Mouse (Mus musculus): ENCODE measurements around the gene Tex50. TPM values are rescaled to one million over a fixed set of nuclear protein-coding genes. Genes with fewer than 3 reads are reported as not detected.
"Not testable (repeated sequence)": the region's sequence is repeated elsewhere in the genome, so short reads cannot be mapped to it uniquely, and the experiment has no call there.

The Tex50 gene
- not detected in 2 replicates for polyA plus RNA-seq (2014; fragmentation: Nextera tagmentation; extraction: Ambion mirVana)

GRCm38 (mm10) chr1:161159214-161159613, at the start of gene Tex50:
Gene Tex50 (minus strand): TSS chr1:161159314.
- Histone ChIP-seq H3K9me3 (ENCODE audit: control insufficient read depth, low read length) (no peaks in the 10 kb centered on the region), H3K4me2 (ENCODE audit: low read depth) (no peak within 1 kb of the TSS), H3K27me3 (ENCODE audit: control insufficient read depth, insufficient read depth, low read length) (no peaks in the 10 kb centered on the region), H3K9ac (ENCODE audit: low read length) (no peak within 1 kb of the TSS), H3K4me1 (ENCODE audit: control insufficient read depth, insufficient read depth, low read length) (no peaks in the 10 kb centered on the region), H3K36me3 (ENCODE audit: control insufficient read depth, insufficient read depth, low read length) (no peaks in the 10 kb centered on the region), H3K4me3 (ENCODE audit: low read depth, low read length) (no peak within 1 kb of the TSS), H3K27ac (ENCODE audit: low read depth, low read length) (no peak within 1 kb of the TSS)
- WGBS = 86% methylated on average over 3 of the region's 3 CpGs
- ATAC-seq (ENCODE audit: insufficient read depth, low FRiP score, low TSS enrichment) (no peak), DNase-seq (ENCODE audit: low spot score) (no peak)

- H3K36me3 ChIP-seq (ENCODE audit: control insufficient read depth, insufficient read depth, low read length) = no peaks in the 10 kb centered on the region
- no peaks in the 10 kb centered on the region for H3K9me3 ChIP-seq (ENCODE audit: control insufficient read depth, low read length)
- DNase-seq (ENCODE audit: low spot score) (no peak), ATAC-seq (ENCODE audit: insufficient read depth, low FRiP score, low TSS enrichment) (no peak)
- H3K27ac ChIP-seq (ENCODE audit: low read depth, low read length) = no peak overlapping the region
- 73% methylated on average over 5 of the region's 5 CpGs for WGBS
- H3K4me2 ChIP-seq (ENCODE audit: low read depth) = no peak overlapping the region
- H3K4me1 ChIP-seq (ENCODE audit: control insufficient read depth, insufficient read depth, low read length) = no peaks in the 10 kb centered on the region
- no peak overlapping the region for H3K4me3 ChIP-seq (ENCODE audit: low read depth, low read length)
- H3K9ac ChIP-seq (ENCODE audit: low read length) = no peak overlapping the region
- H3K27me3 ChIP-seq (ENCODE audit: control insufficient read depth, insufficient read depth, low read length) = no peaks in the 10 kb centered on the region
Measured at GRCm38 (mm10) chr1:161199856-161200255, 40.7 kb upstream of the Tex50 start.

GRCm38 (mm10) chr1:161196364-161196763, 37.2 kb upstream of the Tex50 start:
- not testable (repeated sequence) for H3K36me3 ChIP-seq (ENCODE audit: control insufficient read depth, insufficient read depth, low read length); H3K27ac ChIP-seq (ENCODE audit: low read depth, low read length); DNase-seq (ENCODE audit: low spot score); H3K9me3 ChIP-seq (ENCODE audit: control insufficient read depth, low read length); ATAC-seq (ENCODE audit: insufficient read depth, low FRiP score, low TSS enrichment); H3K27me3 ChIP-seq (ENCODE audit: control insufficient read depth, insufficient read depth, low read length); H3K9ac ChIP-seq (ENCODE audit: low read length); H3K4me1 ChIP-seq (ENCODE audit: control insufficient read depth, insufficient read depth, low read length); H3K4me3 ChIP-seq (ENCODE audit: low read depth, low read length)
- 62% methylated on average over 11 of the region's 11 CpGs for WGBS
- peak overlapping the region; percentile 70 for H3K4me2 ChIP-seq (ENCODE audit: low read depth)

GRCm38 (mm10) chr1:161195541-161196351, 36.6 kb upstream of the Tex50 start:
- Histone ChIP-seq H3K36me3 (ENCODE audit: control insufficient read depth, insufficient read depth, low read length) (no peaks in the 10 kb centered on the region), H3K9ac (ENCODE audit: low read length) (peak overlapping the region; percentile 49), H3K4me2 (ENCODE audit: low read depth) (peak overlapping the region; percentile 70), H3K27ac (ENCODE audit: low read depth, low read length) (no peak overlapping the region), H3K9me3 (ENCODE audit: control insufficient read depth, low read length) (no peaks in the 10 kb centered on the region), H3K4me1 (ENCODE audit: control insufficient read depth, insufficient read depth, low read length) (no peaks in the 10 kb centered on the region), H3K4me3 (ENCODE audit: low read depth, low read length) (peak overlapping the region; percentile 48), H3K27me3 (ENCODE audit: control insufficient read depth, insufficient read depth, low read length) (no peaks in the 10 kb centered on the region)
- DNase-seq (ENCODE audit: low spot score) (peak; percentile 79), ATAC-seq (ENCODE audit: insufficient read depth, low FRiP score, low TSS enrichment) (peak; percentile 98)
- under 1% methylated on average over 16 of the region's 16 CpGs for WGBS

- 80% methylated on average over 9 of the region's 9 CpGs for WGBS
- DNase-seq (ENCODE audit: low spot score) = no peak
- H3K27me3 ChIP-seq (ENCODE audit: control insufficient read depth, insufficient read depth, low read length) = no peaks in the 10 kb centered on the region
- ATAC-seq (ENCODE audit: insufficient read depth, low FRiP score, low TSS enrichment) = no peak
- no peak overlapping the region for H3K4me3 ChIP-seq (ENCODE audit: low read depth, low read length)
- no peaks in the 10 kb centered on the region for H3K9me3 ChIP-seq (ENCODE audit: control insufficient read depth, low read length)
- no peak overlapping the region for H3K9ac ChIP-seq (ENCODE audit: low read length)
- no peak overlapping the region for H3K4me2 ChIP-seq (ENCODE audit: low read depth)
- no peaks in the 10 kb centered on the region for H3K4me1 ChIP-seq (ENCODE audit: control insufficient read depth, insufficient read depth, low read length)
- no peaks in the 10 kb centered on the region for H3K36me3 ChIP-seq (ENCODE audit: control insufficient read depth, insufficient read depth, low read length)
- H3K27ac ChIP-seq (ENCODE audit: low read depth, low read length) = no peak overlapping the region
Measured at GRCm38 (mm10) chr1:161190253-161190910, 31.3 kb upstream of the Tex50 start.

GRCm38 (mm10) chr1:161185431-161185830, 26.3 kb upstream of the Tex50 start:
- Histone ChIP-seq H3K4me2 (ENCODE audit: low read depth) (no peak overlapping the region), H3K4me3 (ENCODE audit: low read depth, low read length) (no peak overlapping the region), H3K36me3 (ENCODE audit: control insufficient read depth, insufficient read depth, low read length) (no peaks in the 10 kb centered on the region), H3K9me3 (ENCODE audit: control insufficient read depth, low read length) (no peaks in the 10 kb centered on the region), H3K9ac (ENCODE audit: low read length) (no peak overlapping the region), H3K27me3 (ENCODE audit: control insufficient read depth, insufficient read depth, low read length) (no peaks in the 10 kb centered on the region), H3K27ac (ENCODE audit: low read depth, low read length) (no peak overlapping the region), H3K4me1 (ENCODE audit: control insufficient read depth, insufficient read depth, low read length) (no peaks in the 10 kb centered on the region)
- DNase-seq (ENCODE audit: low spot score) (no peak), ATAC-seq (ENCODE audit: insufficient read depth, low FRiP score, low TSS enrichment) (no peak)
- 87% methylated on average over 3 of the region's 3 CpGs for WGBS

GRCm38 (mm10) chr1:161183677-161184076, 24.6 kb upstream of the Tex50 start:
- H3K4me3 ChIP-seq (ENCODE audit: low read depth, low read length) = no peak overlapping the region
- no peak overlapping the region for H3K9ac ChIP-seq (ENCODE audit: low read length)
- H3K27me3 ChIP-seq (ENCODE audit: control insufficient read depth, insufficient read depth, low read length) = no peaks in the 10 kb centered on the region
- no peaks in the 10 kb centered on the region for H3K36me3 ChIP-seq (ENCODE audit: control insufficient read depth, insufficient read depth, low read length)
- 58% methylated on average over 9 of the region's 9 CpGs for WGBS
- no peaks in the 10 kb centered on the region for H3K9me3 ChIP-seq (ENCODE audit: control insufficient read depth, low read length)
- no peaks in the 10 kb centered on the region for H3K4me1 ChIP-seq (ENCODE audit: control insufficient read depth, insufficient read depth, low read length)
- no peak overlapping the region for H3K4me2 ChIP-seq (ENCODE audit: low read depth)
- no peak for ATAC-seq (ENCODE audit: insufficient read depth, low FRiP score, low TSS enrichment)
- H3K27ac ChIP-seq (ENCODE audit: low read depth, low read length) = no peak overlapping the region
- no peak for DNase-seq (ENCODE audit: low spot score)

GRCm38 (mm10) chr1:161182386-161182785, 23.3 kb upstream of the Tex50 start:
- Histone ChIP-seq H3K4me1 (ENCODE audit: control insufficient read depth, insufficient read depth, low read length) (no peaks in the 10 kb centered on the region), H3K27me3 (ENCODE audit: control insufficient read depth, insufficient read depth, low read length) (no peaks in the 10 kb centered on the region), H3K4me2 (ENCODE audit: low read depth) (no peak overlapping the region), H3K36me3 (ENCODE audit: control insufficient read depth, insufficient read depth, low read length) (no peaks in the 10 kb centered on the region), H3K4me3 (ENCODE audit: low read depth, low read length) (no peak overlapping the region), H3K27ac (ENCODE audit: low read depth, low read length) (no peak overlapping the region), H3K9ac (ENCODE audit: low read length) (no peak overlapping the region), H3K9me3 (ENCODE audit: control insufficient read depth, low read length) (no peaks in the 10 kb centered on the region)
- ATAC-seq (ENCODE audit: insufficient read depth, low FRiP score, low TSS enrichment) (no peak), DNase-seq (ENCODE audit: low spot score) (no peak)
- 85% methylated on average over 9 of the region's 9 CpGs for WGBS

GRCm38 (mm10) chr1:161180674-161181073, 21.6 kb upstream of the Tex50 start:
- H3K27ac ChIP-seq (ENCODE audit: low read depth, low read length) = no peak overlapping the region
- no peak for ATAC-seq (ENCODE audit: insufficient read depth, low FRiP score, low TSS enrichment)
- H3K9me3 ChIP-seq (ENCODE audit: control insufficient read depth, low read length) = no peaks in the 10 kb centered on the region
- H3K9ac ChIP-seq (ENCODE audit: low read length) = no peak overlapping the region
- DNase-seq (ENCODE audit: low spot score) = peak; percentile 67
- no peak overlapping the region for H3K4me2 ChIP-seq (ENCODE audit: low read depth)
- H3K4me1 ChIP-seq (ENCODE audit: control insufficient read depth, insufficient read depth, low read length) = no peaks in the 10 kb centered on the region
- 52% methylated on average over 8 of the region's 8 CpGs for WGBS
- no peaks in the 10 kb centered on the region for H3K27me3 ChIP-seq (ENCODE audit: control insufficient read depth, insufficient read depth, low read length)
- H3K4me3 ChIP-seq (ENCODE audit: low read depth, low read length) = no peak overlapping the region
- no peaks in the 10 kb centered on the region for H3K36me3 ChIP-seq (ENCODE audit: control insufficient read depth, insufficient read depth, low read length)

Data from neural tube, embryonic 11.5 days (tissue).